In genomic region chr7:120823248-120823647, GRCm38 (mm10) we compare ENCODE assay signal across 9 mouse cellular contexts. TPM values are rescaled to one million over a fixed set of nuclear protein-coding genes. Genes with fewer than 3 reads are reported as not detected.
DNase-seq lines count a peak whose midpoint lies in the region; ATAC-seq and TF ChIP-seq lines count a peak whose summit lies in the region.
"Had no signal": no experiment of that assay in that cellular context is flagged by ENCODE, and none has a peak within 500 bp of the region (broad histone marks: within the 10 kb centered on the region; RNA-seq: fewer than 3 reads in every experiment).

No protein-coding gene starts in this region.

- no peak overlapping the region for H3K4me2 ChIP-seq in forebrain, embryonic 13.5 days
- no peak overlapping the region for H3K4me2 ChIP-seq in intestine, embryonic 14.5 days (ENCODE audit: low read length)
- H3K4me2 ChIP-seq in limb, embryonic 13.5 days (replicated peaks): no peak overlapping the region
- no peak overlapping the region for H3K4me2 ChIP-seq in midbrain, embryonic 16.5 days (ENCODE audit: low read length)

- H3K27me3 ChIP-seq in forebrain, embryonic 13.5 days: 0 out of 2 replicates have a peak, but pooled peaks cover 5% of the 10 kb centered on the region
- H3K27me3 ChIP-seq in intestine, embryonic 14.5 days (replicated peaks; ENCODE audit: control insufficient read depth, insufficient read depth, low read length): no peaks in the 10 kb centered on the region
- H3K27me3 ChIP-seq in limb, embryonic 13.5 days: no peaks in the 10 kb centered on the region
- H3K27me3 ChIP-seq in midbrain, embryonic 16.5 days (ENCODE audit: control insufficient read depth, insufficient read depth, low read depth, low read length): no peaks in the 10 kb centered on the region

- H3K36me3 ChIP-seq in forebrain, embryonic 13.5 days (ENCODE audit: poor library complexity, severe bottlenecking): no peaks in the 10 kb centered on the region
- H3K36me3 ChIP-seq in intestine, embryonic 14.5 days (ENCODE audit: control insufficient read depth, insufficient read depth, low read length): no peaks in the 10 kb centered on the region
- H3K36me3 ChIP-seq in limb, embryonic 13.5 days: no peaks in the 10 kb centered on the region
- H3K36me3 ChIP-seq in midbrain, embryonic 16.5 days (ENCODE audit: control insufficient read depth, insufficient read depth, low read length): no peaks in the 10 kb centered on the region

- no peaks in the 10 kb centered on the region for H3K9me3 ChIP-seq in forebrain, embryonic 13.5 days (replicated peaks)
- no peaks in the 10 kb centered on the region for H3K9me3 ChIP-seq in intestine, embryonic 14.5 days (ENCODE audit: control insufficient read depth, low read length)
- no peaks in the 10 kb centered on the region for H3K9me3 ChIP-seq in limb, embryonic 13.5 days
- H3K9me3 ChIP-seq in midbrain, embryonic 16.5 days (replicated peaks; ENCODE audit: control insufficient read depth, low read length, poor library complexity, severe bottlenecking): no peaks in the 10 kb centered on the region
- H3K9me3 ChIP-seq: megakaryocyte, embryonic 14.5 days had no signal

- WGBS in forebrain, embryonic 13.5 days: 23% methylated on average over 5 of the region's 5 CpGs
- WGBS in intestine, embryonic 14.5 days: 22% methylated on average over 5 of the region's 5 CpGs
- WGBS in limb, embryonic 13.5 days: 23% methylated on average over 5 of the region's 5 CpGs
- WGBS in midbrain, embryonic 16.5 days: 20% methylated on average over 5 of the region's 5 CpGs

- H3K4me3 ChIP-seq in left cerebral cortex, adult 2 months: no peak overlapping the region
- H3K4me3 ChIP-seq in forebrain, embryonic 13.5 days: no peak overlapping the region
- no peak overlapping the region for H3K4me3 ChIP-seq in intestine, embryonic 14.5 days (ENCODE audit: low read depth, low read length)
- no peak overlapping the region for H3K4me3 ChIP-seq in limb, embryonic 13.5 days
- no peak overlapping the region for H3K4me3 ChIP-seq in midbrain, embryonic 16.5 days (ENCODE audit: low read depth, low read length)
- H3K4me3 ChIP-seq: megakaryocyte, embryonic 14.5 days had no signal

- DNase-seq in left cerebral cortex, adult 2 months (ENCODE audit: extremely low spot score in 1 of 2, low spot score in 2 of 2): peak; percentile 45 to 49
- no peak for DNase-seq in left cerebral cortex, adult 11 months (ENCODE audit: low spot score)
- DNase-seq in c-Kit-positive CD71-positive TER-119-positive erythroid progenitor cells, embryonic 14.5 days (ENCODE audit: low spot score): peak; percentile 59
- DNase-seq in intestine, embryonic 14.5 days (ENCODE audit: low spot score): peak; percentile 83
- DNase-seq in spleen, adult 12 weeks (ENCODE audit: low spot score): peak; percentile 40

- H3K4me1 ChIP-seq in forebrain, embryonic 13.5 days: no peaks in the 10 kb centered on the region
- H3K4me1 ChIP-seq in intestine, embryonic 14.5 days (replicated peaks; ENCODE audit: control insufficient read depth, insufficient read depth, low read length): no peaks in the 10 kb centered on the region
- H3K4me1 ChIP-seq in limb, embryonic 13.5 days: no peaks in the 10 kb centered on the region
- no peaks in the 10 kb centered on the region for H3K4me1 ChIP-seq in midbrain, embryonic 16.5 days (ENCODE audit: control insufficient read depth, insufficient read depth, low read length)

- H3K9ac ChIP-seq in forebrain, embryonic 13.5 days: no peak overlapping the region
- H3K9ac ChIP-seq in intestine, embryonic 14.5 days (ENCODE audit: low read length): no peak overlapping the region
- H3K9ac ChIP-seq in limb, embryonic 13.5 days: no peak overlapping the region
- H3K9ac ChIP-seq in midbrain, embryonic 16.5 days (ENCODE audit: low read depth, low read length): no peak overlapping the region

- intact Hi-C loops in left cerebral cortex, adult 2 months (cut with DNase I): loop anchor here (1.0 to 5.0 kb wide), 3 partner anchors 71 to 191 kb away; partner anchors contain the start of gene Pdzd9

- ATAC-seq in forebrain, embryonic 13.5 days: peak; percentile 70
- ATAC-seq in intestine, embryonic 14.5 days (replicated peaks; ENCODE audit: low FRiP score, low TSS enrichment, low read depth): peak; percentile 52
- peak; percentile 55; the same call in 1 of the 2 replicates for ATAC-seq in limb, embryonic 13.5 days (ENCODE audit: low FRiP score, low read depth)
- ATAC-seq in midbrain, embryonic 16.5 days: peak; percentile 63

- TF ChIP-seq CTCF in left cerebral cortex, adult 2 months (IDR thresholded peaks at IDR 0.05): peak; percentile 87

- no peak overlapping the region for H3K27ac ChIP-seq in left cerebral cortex, adult 2 months
- no peak overlapping the region for H3K27ac ChIP-seq in forebrain, embryonic 13.5 days
- H3K27ac ChIP-seq in intestine, embryonic 14.5 days (ENCODE audit: low read depth): no peak overlapping the region
- no peak overlapping the region for H3K27ac ChIP-seq in limb, embryonic 13.5 days
- no peak overlapping the region for H3K27ac ChIP-seq in midbrain, embryonic 16.5 days (ENCODE audit: low read length)

RNA-seq across cellular contexts. Expression of gene Gm5737, which starts 11.1 kb away (rescaled TPM):
- total RNA-seq in left cerebral cortex, adult 2 months (2021): under 1 TPM in 1 of 2 experiments, not detected in 1; 0.27 TPM
- not detected in 2 replicates for polyA plus RNA-seq in forebrain, embryonic 13.5 days (2015; fragmentation: Nextera tagmentation; extraction: Ambion mirVana)
- not detected in 2 replicates for polyA plus RNA-seq in intestine, embryonic 14.5 days (2014; fragmentation: Nextera tagmentation; extraction: Ambion mirVana)
- polyA plus RNA-seq in limb, embryonic 13.5 days (2015; fragmentation: Nextera tagmentation; extraction: Ambion mirVana): not detected in 2 replicates
- polyA plus RNA-seq in midbrain, embryonic 16.5 days (2015; fragmentation: Nextera tagmentation; extraction: Ambion mirVana): 0.14 TPM in 1 of 2 replicates, not detected in the other

RNA-seq across cellular contexts. Expression of gene Eef2k, which starts 19.4 kb away (rescaled TPM):
- total RNA-seq in left cerebral cortex, adult 2 months (2021): 10 to 100 TPM; 34.1 to 34.4 TPM
- polyA plus RNA-seq in forebrain, embryonic 13.5 days (2015; fragmentation: Nextera tagmentation; extraction: Ambion mirVana): 19.2 and 22.0 TPM in 2 replicates
- polyA plus RNA-seq in intestine, embryonic 14.5 days (2014; fragmentation: Nextera tagmentation; extraction: Ambion mirVana): 16.3 and 18.8 TPM in 2 replicates
- 33.3 and 36.3 TPM in 2 replicates for polyA plus RNA-seq in limb, embryonic 13.5 days (2015; fragmentation: Nextera tagmentation; extraction: Ambion mirVana)
- 33.5 and 35.4 TPM in 2 replicates for polyA plus RNA-seq in midbrain, embryonic 16.5 days (2015; fragmentation: Nextera tagmentation; extraction: Ambion mirVana)
